Mouse (Mus musculus): Measurements from ENCODE around the gene Pabpc4. TPM values are rescaled to one million over a fixed set of nuclear protein-coding genes. Genes with fewer than 3 reads are reported as not detected.
A peak's percentile ranks its signal among the peaks of the same experiment; 100 is the strongest.

Gene Pabpc4
- polyA plus RNA-seq, 1 experiment from 2014 or later, result 33.2 TPM

DNA sequence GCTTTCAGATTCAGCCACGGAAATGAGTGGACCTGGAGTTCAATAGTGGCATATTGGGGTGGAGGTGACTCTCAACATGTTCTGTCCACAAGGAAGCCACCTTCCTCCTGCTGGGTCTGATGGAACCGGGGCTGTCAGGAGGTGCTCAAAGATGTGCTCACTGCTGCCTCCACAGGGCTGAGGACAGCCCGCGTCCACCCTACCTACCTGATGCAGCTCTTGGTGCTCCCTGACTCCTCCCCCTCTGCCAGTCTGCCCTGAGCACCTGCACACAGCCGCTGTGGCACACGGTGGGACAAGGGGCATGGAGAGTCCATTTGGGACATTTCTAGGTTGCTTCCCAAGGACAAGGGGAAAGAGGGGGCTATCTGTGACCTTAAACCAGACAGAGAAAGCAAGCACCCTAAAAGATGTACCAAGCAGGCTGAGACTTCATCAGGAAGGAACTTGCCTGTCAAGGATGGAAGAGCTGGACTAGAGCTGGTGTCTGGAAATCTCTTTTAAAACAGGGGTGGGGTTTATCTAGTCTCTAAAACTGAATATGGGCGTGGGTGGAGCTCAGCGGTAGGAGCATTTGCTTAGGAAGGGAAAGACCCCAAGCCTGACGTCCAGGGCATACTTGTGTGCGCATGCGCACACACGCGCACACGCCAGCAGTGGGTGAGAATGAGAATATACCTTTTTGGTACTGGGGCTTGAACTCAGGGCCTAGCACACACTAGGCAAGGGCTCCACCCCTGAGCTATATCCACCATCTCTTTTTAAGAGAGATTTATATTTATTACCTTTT, 73.8 kb downstream of the Pabpc4 start:
- Histone ChIP-seq H3K4me1 (ENCODE audit: insufficient read depth) (no peaks in the 10 kb centered on the region), H3K27me3 (ENCODE audit: insufficient read depth, low read length) (peaks cover 10% of the 10 kb centered on the region), H3K4me3 (ENCODE audit: low read depth, low read length) (no peak overlapping the region), H3K9me3 (ENCODE audit: low read length) (no peaks in the 10 kb centered on the region), H3K9ac (replicated peaks) (no peak overlapping the region), H3K36me3 (replicated peaks; ENCODE audit: insufficient read depth, low read length) (no peaks in the 10 kb centered on the region), H3K4me2 (ENCODE audit: low read depth, low read length) (no peak overlapping the region), H3K27ac (ENCODE audit: low read depth) (no peak overlapping the region)
- DNase-seq, result no peak
- WGBS (ENCODE audit: insufficient replicate concordance), result 64% methylated on average over 14 of the region's 14 CpGs
- TF ChIP-seq EP300 (IDR thresholded peaks at IDR 0.05; ENCODE audit: low read depth), result no peak
- TF ChIP-seq CTCF (IDR thresholded peaks at IDR 0.05; ENCODE audit: low read depth), result 0 out of 2 replicates have a peak, but pooled peaks have one; percentile 10
- ATAC-seq, result no peak

DNA sequence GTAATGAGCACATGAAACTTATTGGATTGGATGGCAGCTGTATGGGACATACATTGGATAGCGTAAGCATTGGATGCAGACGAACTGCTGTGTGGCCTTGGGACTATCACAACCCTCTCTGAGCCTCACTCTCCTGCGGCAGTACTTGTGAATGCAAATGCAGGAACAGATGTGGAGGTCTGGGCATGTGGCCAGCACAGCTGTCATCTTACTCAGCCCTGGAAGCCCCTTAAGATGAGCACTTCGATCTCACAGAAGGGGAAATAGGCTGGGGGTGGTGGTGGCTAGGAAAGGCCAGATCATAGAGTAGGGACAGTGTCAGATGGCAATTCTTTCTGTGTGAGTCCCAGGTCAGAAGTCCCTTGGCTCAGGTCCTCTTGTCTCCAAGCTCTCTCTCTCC, 75.5 kb downstream of the Pabpc4 start:
- Histone ChIP-seq H3K4me2 (ENCODE audit: low read depth, low read length) (no peak overlapping the region), H3K4me1 (ENCODE audit: insufficient read depth) (peaks cover 8% of the 10 kb centered on the region), H3K9ac (replicated peaks) (no peak overlapping the region), H3K27me3 (ENCODE audit: insufficient read depth, low read length) (peaks cover 26% of the 10 kb centered on the region), H3K36me3 (replicated peaks; ENCODE audit: insufficient read depth, low read length) (no peaks in the 10 kb centered on the region), H3K4me3 (ENCODE audit: low read depth, low read length) (no peak overlapping the region), H3K27ac (ENCODE audit: low read depth) (no peak overlapping the region), H3K9me3 (ENCODE audit: low read length) (no peaks in the 10 kb centered on the region)
- TF ChIP-seq EP300 (IDR thresholded peaks at IDR 0.05; ENCODE audit: low read depth) (no peak), CTCF (IDR thresholded peaks at IDR 0.05; ENCODE audit: low read depth) (no peak)
- no peak for ATAC-seq
- 62% methylated on average over 4 of the region's 4 CpGs for WGBS (ENCODE audit: insufficient replicate concordance)
- no peak for DNase-seq

DNA sequence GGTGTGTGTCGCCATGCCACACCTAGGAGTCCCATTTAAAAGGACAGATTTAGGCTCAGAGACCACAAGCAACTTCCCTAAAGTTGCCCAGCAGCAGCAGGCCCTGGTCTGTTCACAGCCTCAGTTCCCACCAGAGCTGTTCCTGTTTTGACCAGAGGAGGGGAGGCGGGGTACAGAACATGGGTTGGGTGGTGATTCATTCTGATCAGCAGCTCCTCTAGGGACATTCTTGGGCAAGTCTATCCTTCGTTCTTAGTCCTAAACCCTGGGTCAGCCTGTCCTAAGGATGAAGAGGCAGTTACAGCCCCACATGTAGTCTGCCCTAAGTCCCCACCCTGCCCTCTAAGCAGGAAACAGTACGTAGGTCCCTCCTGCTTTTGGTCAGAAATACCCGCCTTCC, 78.1 kb downstream of the Pabpc4 start:
- TF ChIP-seq EP300 (IDR thresholded peaks at IDR 0.05; ENCODE audit: low read depth), result no peak
- 0 out of 2 replicates have a peak, but pooled peaks have one; percentile 6 for TF ChIP-seq CTCF (IDR thresholded peaks at IDR 0.05; ENCODE audit: low read depth)
- no peak overlapping the region for H3K9ac ChIP-seq (replicated peaks)
- H3K4me1 ChIP-seq (ENCODE audit: insufficient read depth), result peaks cover 16% of the 10 kb centered on the region
- no peak overlapping the region for H3K27ac ChIP-seq (ENCODE audit: low read depth)
- DNase-seq (no peak), ATAC-seq (no peak)
- no peaks in the 10 kb centered on the region for H3K9me3 ChIP-seq (ENCODE audit: low read length)
- H3K4me3 ChIP-seq (ENCODE audit: low read depth, low read length), result no peak overlapping the region
- H3K27me3 ChIP-seq (ENCODE audit: insufficient read depth, low read length), result peaks cover 40% of the 10 kb centered on the region
- H3K36me3 ChIP-seq (replicated peaks; ENCODE audit: insufficient read depth, low read length), result no peaks in the 10 kb centered on the region
- no peak overlapping the region for H3K4me2 ChIP-seq (ENCODE audit: low read depth, low read length)
- 55% methylated on average over 5 of the region's 5 CpGs for WGBS (ENCODE audit: insufficient replicate concordance)

DNA sequence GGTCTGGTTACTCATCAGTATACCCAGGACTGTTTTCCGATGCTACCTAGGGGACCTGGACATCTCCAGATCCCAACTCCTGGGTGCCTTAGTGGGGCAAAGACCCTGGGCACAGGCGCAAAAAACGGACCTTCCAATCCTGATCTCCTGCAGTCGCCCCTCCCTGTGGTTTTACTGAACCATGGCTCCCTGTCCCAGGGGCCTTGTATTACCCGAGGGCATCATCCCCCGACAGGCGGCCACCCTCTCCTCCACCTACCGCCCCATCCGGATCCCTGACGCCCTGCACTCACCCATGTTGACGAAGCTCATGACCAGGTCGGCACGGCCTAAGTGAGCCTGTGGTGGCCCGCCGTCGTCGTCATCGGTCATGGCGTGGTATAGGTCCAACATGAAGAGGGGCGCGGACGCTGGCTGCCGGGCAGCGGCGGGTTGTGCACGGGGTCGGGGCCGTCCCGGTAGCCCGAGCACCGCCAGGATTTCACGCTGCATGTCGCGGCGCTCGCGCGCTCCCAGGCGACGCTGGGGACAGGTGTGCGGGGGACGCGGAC, 80.0 kb downstream of the Pabpc4 start:
- peaks cover 40% of the 10 kb centered on the region for H3K27me3 ChIP-seq (ENCODE audit: insufficient read depth, low read length)
- no peaks in the 10 kb centered on the region for H3K36me3 ChIP-seq (replicated peaks; ENCODE audit: insufficient read depth, low read length)
- DNase-seq (peak; percentile 23), ATAC-seq (peak; percentile 20; the same call in 1 of the 2 replicates)
- no peak overlapping the region for H3K9ac ChIP-seq (replicated peaks)
- H3K27ac ChIP-seq (ENCODE audit: low read depth), result no peak overlapping the region
- H3K4me2 ChIP-seq (ENCODE audit: low read depth, low read length), result peak overlapping the region; percentile 73
- TF ChIP-seq EP300 (IDR thresholded peaks at IDR 0.05; ENCODE audit: low read depth) (no peak), CTCF (IDR thresholded peaks at IDR 0.05; ENCODE audit: low read depth) (no peak)
- H3K9me3 ChIP-seq (ENCODE audit: low read length), result no peaks in the 10 kb centered on the region
- peaks cover 16% of the 10 kb centered on the region for H3K4me1 ChIP-seq (ENCODE audit: insufficient read depth)
- peak overlapping the region; percentile 42 for H3K4me3 ChIP-seq (ENCODE audit: low read depth, low read length)
- 2% methylated on average over 35 of the region's 43 CpGs for whole genome bisulfite sequencing (ENCODE audit: insufficient replicate concordance)

DNA sequence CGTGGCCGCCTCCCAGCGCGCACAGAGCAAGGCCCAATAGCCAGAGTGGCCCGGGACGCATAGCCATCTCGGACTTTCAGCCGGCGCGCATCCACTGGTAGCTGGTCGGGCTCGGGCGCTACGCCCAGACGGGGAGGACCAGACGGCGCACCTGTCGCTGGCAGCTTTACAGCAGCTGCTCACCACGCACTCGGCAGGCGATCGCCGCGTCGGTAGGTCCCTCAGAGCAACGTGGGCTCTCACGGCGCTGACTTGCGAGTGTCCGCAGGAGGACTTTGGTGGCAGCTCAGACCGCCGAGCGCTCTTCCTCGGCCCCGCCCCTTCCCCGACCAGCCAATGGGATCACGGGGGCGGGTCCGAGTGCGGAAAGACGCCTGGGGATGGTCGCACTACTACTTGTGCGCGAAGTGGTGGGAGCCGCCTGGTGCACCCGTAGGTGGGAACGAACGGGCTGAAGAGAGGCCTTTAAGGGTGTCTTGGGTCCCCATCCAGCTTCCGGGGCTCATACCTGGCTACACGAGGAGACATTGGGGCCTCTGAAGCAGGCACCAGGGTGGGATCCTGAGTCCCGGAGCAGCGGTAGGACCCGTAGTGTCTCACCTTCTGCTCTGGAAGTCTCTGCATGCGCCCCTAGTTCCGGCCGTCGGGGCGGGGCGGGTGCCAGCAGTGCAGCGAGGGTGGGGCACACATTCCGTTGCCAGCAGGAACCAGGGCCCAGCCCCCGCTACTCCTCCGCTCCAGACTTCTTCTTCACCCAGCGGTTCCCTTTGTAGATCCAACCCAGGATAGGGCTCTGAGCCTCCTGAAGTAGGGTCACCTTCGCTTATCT, 80.7 kb downstream of the Pabpc4 start, which contains the start of gene Bmp8a:
Gene Bmp8a (minus strand): TSS at position 611 of the 829 bp plus-strand sequence.
- peak; percentile 75 for DNase-seq
- Histone ChIP-seq H3K27ac (ENCODE audit: low read depth) (no peak within 1 kb of the TSS), H3K9me3 (ENCODE audit: low read length) (no peaks in the 10 kb centered on the region), H3K9ac (replicated peaks) (peak within 1 kb of the TSS; percentile 16; the same call in 1 of the 2 replicates), H3K36me3 (replicated peaks; ENCODE audit: insufficient read depth, low read length) (0 out of 2 replicates have a peak, but pooled peaks cover 2% of the 10 kb centered on the region), H3K4me1 (ENCODE audit: insufficient read depth) (peaks cover 16% of the 10 kb centered on the region), H3K27me3 (ENCODE audit: insufficient read depth, low read length) (peaks cover 40% of the 10 kb centered on the region), H3K4me2 (ENCODE audit: low read depth, low read length) (peak within 1 kb of the TSS; percentile 73), H3K4me3 (ENCODE audit: low read depth, low read length) (peak within 1 kb of the TSS; percentile 42)
- WGBS (ENCODE audit: insufficient replicate concordance), result under 1% methylated on average over 57 of the region's 65 CpGs
- ATAC-seq, result peak; percentile 68
- no peak for TF ChIP-seq CTCF (IDR thresholded peaks at IDR 0.05; ENCODE audit: low read depth)
- TF ChIP-seq EP300 (IDR thresholded peaks at IDR 0.05; ENCODE audit: low read depth), result no peak

DNA sequence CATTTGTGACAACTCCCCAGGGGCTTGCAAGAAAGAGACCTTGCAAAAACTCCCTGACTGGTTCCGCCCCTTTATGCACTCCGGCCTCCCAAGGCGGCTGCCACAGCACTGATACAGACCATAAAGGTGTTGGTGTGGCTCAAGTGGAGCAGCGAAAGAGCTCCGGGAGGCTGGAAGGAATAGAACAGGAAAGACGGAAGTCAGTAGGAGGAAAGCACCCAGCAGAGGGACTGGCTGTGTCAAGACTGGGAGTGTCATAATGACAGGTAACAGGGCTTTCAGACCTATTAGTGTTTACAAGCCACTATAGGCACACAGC, 81.3 kb downstream of the Pabpc4 start:
- WGBS (ENCODE audit: insufficient replicate concordance), result 4% methylated on average over 6 of the region's 6 CpGs
- Histone ChIP-seq H3K36me3 (replicated peaks; ENCODE audit: insufficient read depth, low read length) (peaks cover 2% of the 10 kb centered on the region; the same call in 1 of the 2 replicates), H3K9ac (replicated peaks) (peak overlapping the region; percentile 16; the same call in 1 of the 2 replicates), H3K9me3 (ENCODE audit: low read length) (no peaks in the 10 kb centered on the region), H3K4me2 (ENCODE audit: low read depth, low read length) (peak overlapping the region; percentile 73), H3K27me3 (ENCODE audit: insufficient read depth, low read length) (peaks cover 40% of the 10 kb centered on the region), H3K27ac (ENCODE audit: low read depth) (no peak overlapping the region), H3K4me1 (ENCODE audit: insufficient read depth) (peaks cover 16% of the 10 kb centered on the region), H3K4me3 (ENCODE audit: low read depth, low read length) (peak overlapping the region; percentile 42)
- ATAC-seq, result no peak
- TF ChIP-seq EP300 (IDR thresholded peaks at IDR 0.05; ENCODE audit: low read depth), result no peak
- TF ChIP-seq CTCF (IDR thresholded peaks at IDR 0.05; ENCODE audit: low read depth), result no peak
- no peak for DNase-seq

Other genes starting within 250 kb of the Pabpc4 start
- 7.1 and 7.5 TPM in 2 replicates for gene Trit1, start 245.8 kb upstream of the Pabpc4 start, polyA plus RNA-seq (2015; fragmentation: Nextera tagmentation; extraction: Ambion mirVana)
- 0.07 and 0.09 TPM in 2 replicates for gene Bmp8b, start 157.2 kb upstream of the Pabpc4 start, polyA plus RNA-seq (2015; fragmentation: Nextera tagmentation; extraction: Ambion mirVana)
- gene Oxct2b, start 146.1 kb upstream of the Pabpc4 start, polyA plus RNA-seq (2015; fragmentation: Nextera tagmentation; extraction: Ambion mirVana), result not detected in 2 replicates
- gene Ppie, start 122.4 kb upstream of the Pabpc4 start, polyA plus RNA-seq (2015; fragmentation: Nextera tagmentation; extraction: Ambion mirVana), result 25.4 and 26.6 TPM in 2 replicates
- not detected in 2 replicates for gene Hpcal4, start 79.1 kb upstream of the Pabpc4 start, polyA plus RNA-seq (2015; fragmentation: Nextera tagmentation; extraction: Ambion mirVana)
- gene Nt5c1a, start 60.8 kb upstream of the Pabpc4 start, polyA plus RNA-seq (2015; fragmentation: Nextera tagmentation; extraction: Ambion mirVana), result not detected in 2 replicates
- gene Heyl, start 28.8 kb upstream of the Pabpc4 start, polyA plus RNA-seq (2015; fragmentation: Nextera tagmentation; extraction: Ambion mirVana), result 0.78 and 0.81 TPM in 2 replicates
- gene Oxct2a, start 61.3 kb downstream of the Pabpc4 start, polyA plus RNA-seq (2015; fragmentation: Nextera tagmentation; extraction: Ambion mirVana), result not detected in 2 replicates
- 0.11 and 0.21 TPM in 2 replicates for gene Bmp8a, start 80.9 kb downstream of the Pabpc4 start, polyA plus RNA-seq (2015; fragmentation: Nextera tagmentation; extraction: Ambion mirVana)

Data from liver, postnatal 0 days (tissue).